ENCODE assay signal across 8 mouse cellular contexts in the genomic region with DNA sequence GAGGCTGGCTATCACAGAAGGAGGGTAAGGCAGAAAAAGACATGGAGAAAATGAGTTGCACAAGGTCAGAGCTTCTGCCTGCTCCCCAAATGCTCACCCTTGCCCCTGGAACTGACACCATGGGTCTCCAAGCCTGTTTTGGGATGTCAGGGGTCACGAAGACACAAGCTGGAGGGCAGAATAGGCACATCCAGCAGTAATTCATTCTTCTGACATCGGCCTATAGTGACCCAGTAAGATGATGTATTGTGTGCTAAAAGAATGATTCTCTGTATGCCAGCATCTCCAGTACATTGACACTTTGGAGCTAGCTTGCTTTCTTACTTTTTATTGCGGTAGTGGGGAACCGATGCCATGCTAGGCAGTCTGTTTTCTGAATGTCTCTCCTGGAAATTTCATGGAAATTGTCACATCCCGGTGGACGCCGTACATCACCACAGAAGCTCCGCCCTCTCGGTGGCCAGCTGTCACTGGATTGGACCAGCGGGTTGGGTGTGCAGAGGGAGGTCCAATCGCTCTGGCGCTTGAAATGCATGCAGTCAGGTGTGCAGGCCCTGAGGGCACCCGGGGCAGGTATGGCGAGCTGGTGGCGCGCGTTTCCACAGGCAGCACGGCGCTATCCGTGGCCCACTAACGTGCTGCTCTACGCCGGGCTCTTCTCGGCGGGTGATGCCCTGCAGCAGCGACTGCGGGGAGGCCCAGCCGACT. TPM values are rescaled to one million over a fixed set of nuclear protein-coding genes. Genes with fewer than 3 reads are reported as not detected.
DNase-seq lines count a peak whose midpoint lies in the region; ATAC-seq lines count a peak whose summit lies in the region.
"Had no signal": no experiment of that assay in that cellular context is flagged by ENCODE, and none has a peak within 500 bp of the region (broad histone marks: within the 10 kb centered on the region; RNA-seq: fewer than 3 reads in every experiment).

No protein-coding gene starts in this region.

- peak; percentile 100 for ATAC-seq in cerebellum, adult (ENCODE audit: insufficient number of reproducible peaks, low FRiP score, low TSS enrichment)
- ATAC-seq in embryonic facial prominence, embryonic 14.5 days (ENCODE audit: low read depth) = peak; percentile 95
- peak; percentile 78 for ATAC-seq in heart, embryonic 15.5 days (replicated peaks; ENCODE audit: insufficient number of reproducible peaks, insufficient read depth, low FRiP score, low read depth)
- ATAC-seq in limb, embryonic 15.5 days (ENCODE audit: insufficient number of reproducible peaks, low FRiP score, low TSS enrichment, low read depth) = peak; percentile 80; the same call in 1 of the 2 replicates

- H3K4me3 ChIP-seq in embryonic facial prominence, embryonic 14.5 days (ENCODE audit: low read depth, low read length) = peak overlapping the region; percentile 51
- peak overlapping the region; percentile 64 for H3K4me3 ChIP-seq in heart, embryonic 15.5 days
- H3K4me3 ChIP-seq in limb, embryonic 15.5 days = peak overlapping the region; percentile 57

- H3K4me1 ChIP-seq in embryonic facial prominence, embryonic 14.5 days (ENCODE audit: control insufficient read depth, insufficient read depth, low read length) = peaks cover 10% of the 10 kb centered on the region; the same call in 1 of the 2 replicates
- H3K4me1 ChIP-seq in heart, embryonic 15.5 days (replicated peaks) = peaks cover 7% of the 10 kb centered on the region; the same call in 1 of the 2 replicates
- H3K4me1 ChIP-seq in limb, embryonic 15.5 days = peaks cover 12% of the 10 kb centered on the region

- peak overlapping the region; percentile 66 for H3K9ac ChIP-seq in embryonic facial prominence, embryonic 14.5 days (ENCODE audit: low read depth, low read length)
- peak overlapping the region; percentile 56 for H3K9ac ChIP-seq in heart, embryonic 15.5 days
- H3K9ac ChIP-seq in limb, embryonic 15.5 days = peak overlapping the region; percentile 43

- H3K4me2 ChIP-seq in embryonic facial prominence, embryonic 14.5 days (ENCODE audit: low read depth, low read length) = peak overlapping the region; percentile 88
- H3K4me2 ChIP-seq in heart, embryonic 15.5 days = peak overlapping the region; percentile 99
- peak overlapping the region; percentile 96 for H3K4me2 ChIP-seq in limb, embryonic 15.5 days

- no peak overlapping the region for H3K27ac ChIP-seq in embryonic facial prominence, embryonic 14.5 days (replicated peaks; ENCODE audit: low read depth, low read length)
- H3K27ac ChIP-seq in heart, embryonic 15.5 days = no peak overlapping the region
- no peak overlapping the region for H3K27ac ChIP-seq in limb, embryonic 15.5 days

- no peaks in the 10 kb centered on the region for H3K36me3 ChIP-seq in embryonic facial prominence, embryonic 14.5 days (ENCODE audit: control insufficient read depth, insufficient read depth, low read length)
- no peaks in the 10 kb centered on the region for H3K36me3 ChIP-seq in heart, embryonic 15.5 days
- H3K36me3 ChIP-seq in limb, embryonic 15.5 days = no peaks in the 10 kb centered on the region

- H3K27me3 ChIP-seq in embryonic facial prominence, embryonic 14.5 days (replicated peaks; ENCODE audit: control insufficient read depth, insufficient read depth, low read length) = no peaks in the 10 kb centered on the region
- H3K27me3 ChIP-seq in heart, embryonic 15.5 days = peaks cover 21% of the 10 kb centered on the region
- peaks cover 8% of the 10 kb centered on the region for H3K27me3 ChIP-seq in limb, embryonic 15.5 days

- DNase-seq in embryonic facial prominence, embryonic 14.5 days (ENCODE audit: low spot score) = peak; percentile 86
- peak; percentile 88 for DNase-seq in kidney, postnatal 14 days
- DNase-seq in neural tube, embryonic 10.5 days (ENCODE audit: extremely low spot score, low spot score) = peak; percentile 65
- DNase-seq in testis, postnatal 14 days (ENCODE audit: low spot score) = peak; percentile 71

- H3K9me3 ChIP-seq in embryonic facial prominence, embryonic 14.5 days (ENCODE audit: control insufficient read depth, low read length) = no peaks in the 10 kb centered on the region
- no peaks in the 10 kb centered on the region for H3K9me3 ChIP-seq in heart, embryonic 15.5 days (replicated peaks)
- no peaks in the 10 kb centered on the region for H3K9me3 ChIP-seq in limb, embryonic 15.5 days

- WGBS in embryonic facial prominence, embryonic 14.5 days = 4% methylated on average over 17 of the region's 28 CpGs
- 5% methylated on average over 28 of the region's 28 CpGs for WGBS in heart, embryonic 15.5 days
- 6% methylated on average over 28 of the region's 28 CpGs for WGBS in limb, embryonic 15.5 days

RNA-seq across cellular contexts. Expression of gene Mpv17l, which starts 37.3 kb away (rescaled TPM):
- polyA plus RNA-seq in embryonic facial prominence, embryonic 14.5 days (2014; fragmentation: Nextera tagmentation; extraction: Ambion mirVana) = 5.7 and 6.2 TPM in 2 replicates
- 2.0 and 2.7 TPM in 2 replicates for polyA plus RNA-seq in heart, embryonic 15.5 days (2015; fragmentation: Nextera tagmentation; extraction: Ambion mirVana)
- 6.3 and 7.7 TPM in 2 replicates for polyA plus RNA-seq in limb, embryonic 15.5 days (2015; fragmentation: Nextera tagmentation; extraction: Ambion mirVana)

RNA-seq across cellular contexts. Expression of gene Pdxdc1, which starts 37.4 kb away (rescaled TPM):
- polyA plus RNA-seq in embryonic facial prominence, embryonic 14.5 days (2014; fragmentation: Nextera tagmentation; extraction: Ambion mirVana) = 100 and 116 TPM in 2 replicates
- 55.0 and 66.0 TPM in 2 replicates for polyA plus RNA-seq in heart, embryonic 15.5 days (2015; fragmentation: Nextera tagmentation; extraction: Ambion mirVana)
- 105 and 118 TPM in 2 replicates for polyA plus RNA-seq in limb, embryonic 15.5 days (2015; fragmentation: Nextera tagmentation; extraction: Ambion mirVana)

RNA-seq across cellular contexts. Expression of gene 2900011O08Rik, which starts 46.1 kb away (rescaled TPM):
- polyA plus RNA-seq in embryonic facial prominence, embryonic 14.5 days (2014; fragmentation: Nextera tagmentation; extraction: Ambion mirVana) = 5.1 and 5.5 TPM in 2 replicates
- polyA plus RNA-seq in heart, embryonic 15.5 days (2015; fragmentation: Nextera tagmentation; extraction: Ambion mirVana) = 0.79 and 1.2 TPM in 2 replicates
- polyA plus RNA-seq in limb, embryonic 15.5 days (2015; fragmentation: Nextera tagmentation; extraction: Ambion mirVana) = 1.3 and 1.4 TPM in 2 replicates
- polyA plus RNA-seq: gonadal fat pad, adult 2 months had no signal

RNA-seq across cellular contexts. Expression of gene Ifitm7, which starts 46.4 kb away (rescaled TPM):
- polyA plus RNA-seq in embryonic facial prominence, embryonic 14.5 days (2014; fragmentation: Nextera tagmentation; extraction: Ambion mirVana) = not detected in 2 replicates
- not detected in 2 replicates for polyA plus RNA-seq in heart, embryonic 15.5 days (2015; fragmentation: Nextera tagmentation; extraction: Ambion mirVana)
- not detected in 2 replicates for polyA plus RNA-seq in limb, embryonic 15.5 days (2015; fragmentation: Nextera tagmentation; extraction: Ambion mirVana)
